24 mouse cellular contexts compared by ENCODE assay signal in the genomic region with DNA sequence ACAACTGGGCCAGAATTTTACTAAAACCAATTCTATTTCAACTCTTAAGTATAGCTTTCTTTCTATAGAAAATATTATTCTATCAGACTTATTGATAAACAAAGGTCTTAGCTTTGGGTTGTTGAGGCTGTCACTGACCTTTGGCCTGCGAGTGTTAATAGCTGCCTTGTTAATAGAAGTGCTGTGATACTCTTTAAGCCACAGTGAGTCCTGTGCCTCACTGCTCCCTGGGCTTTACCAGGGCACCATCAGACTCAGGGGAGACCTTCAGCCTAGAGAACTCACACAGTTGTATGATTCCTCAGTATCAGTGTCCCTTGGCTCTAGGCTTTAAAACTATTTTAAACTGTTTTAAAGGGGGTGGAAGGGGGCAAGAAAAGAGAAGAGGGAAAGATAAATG.
"Had no signal": no experiment of that assay in that cellular context is flagged by ENCODE, and none has a peak within 500 bp of the region (broad histone marks: within the 10 kb centered on the region; RNA-seq: fewer than 3 reads in every experiment).

No protein-coding gene starts in this region.

- H3K36me3 ChIP-seq: hindbrain, embryonic 12.5 days; intestine, embryonic 15.5 days; limb, embryonic 12.5 days had no signal

- H3K27me3 ChIP-seq: heart, embryonic 12.5 days; hindbrain, embryonic 12.5 days; intestine, embryonic 15.5 days; limb, embryonic 12.5 days had no signal

- H3K27ac ChIP-seq: gastrocnemius, adult 2 months; heart, adult 2 months; heart, embryonic 10.5 days; hindbrain, embryonic 10.5 days; hindbrain, embryonic 12.5 days; hindbrain, embryonic 14.5 days; intestine, embryonic 15.5 days; layer of hippocampus, adult 2 months; left cerebral cortex, adult 2 months; limb, embryonic 10.5 days; limb, embryonic 12.5 days; liver, embryonic 14.5 days had no signal

- DNase-seq: gastrocnemius, adult 2 months; gastrocnemius, postnatal 10 days; gastrocnemius, postnatal 25 days; heart, adult 2 months; heart, postnatal 10 days; heart, postnatal 4 days; kidney, adult 8-10 months; kidney, postnatal 10 days; kidney, postnatal 4 days had no signal

- H3K4me2 ChIP-seq: heart, embryonic 12.5 days; hindbrain, embryonic 12.5 days; hindbrain, embryonic 14.5 days; intestine, embryonic 15.5 days; limb, embryonic 12.5 days had no signal

- ATAC-seq: forebrain, embryonic 16.5 days; hindbrain, embryonic 16.5 days; inflammation-experienced regulatory T-cells, adult 6 months; intestine, embryonic 15.5 days; intestine, postnatal 0 days had no signal

- H3K4me3 ChIP-seq: gastrocnemius, adult 2 months; heart, adult 2 months; heart, embryonic 10.5 days; heart, embryonic 12.5 days; hindbrain, embryonic 10.5 days; hindbrain, embryonic 12.5 days; intestine, embryonic 15.5 days; layer of hippocampus, adult 2 months; left cerebral cortex, adult 2 months; limb, embryonic 10.5 days; limb, embryonic 12.5 days had no signal

- H3K9me3 ChIP-seq: heart, embryonic 10.5 days; heart, embryonic 12.5 days; hindbrain, embryonic 12.5 days; intestine, embryonic 15.5 days; limb, embryonic 10.5 days had no signal

- H3K9ac ChIP-seq: heart, embryonic 12.5 days; hindbrain, embryonic 12.5 days; hindbrain, embryonic 14.5 days; intestine, embryonic 15.5 days; limb, embryonic 12.5 days; liver, embryonic 14.5 days had no signal
